Mouse (Mus musculus) olfactory bulb, adult 2 months (tissue): Measurements from ENCODE around the gene Bcas3.

Experiments used
- CTCF ChIP-seq: fragments of 200-500 bp; IDR thresholded peaks from 2 replicates; pipeline ENCODE4 v1.5.1; 2012; ENCODE audit warnings: low read depth, mild to moderate bottlenecking, low read length, moderate library complexity; ENCODE audit not compliant: insufficient read depth
- POLR2A ChIP-seq: fragments of 200-500 bp; IDR thresholded peaks from 2 replicates; pipeline ENCODE4 v1.6.1; 2012; ENCODE audit warnings: mild to moderate bottlenecking, low read depth, low read length, moderate library complexity; ENCODE audit not compliant: insufficient read depth

DNA sequence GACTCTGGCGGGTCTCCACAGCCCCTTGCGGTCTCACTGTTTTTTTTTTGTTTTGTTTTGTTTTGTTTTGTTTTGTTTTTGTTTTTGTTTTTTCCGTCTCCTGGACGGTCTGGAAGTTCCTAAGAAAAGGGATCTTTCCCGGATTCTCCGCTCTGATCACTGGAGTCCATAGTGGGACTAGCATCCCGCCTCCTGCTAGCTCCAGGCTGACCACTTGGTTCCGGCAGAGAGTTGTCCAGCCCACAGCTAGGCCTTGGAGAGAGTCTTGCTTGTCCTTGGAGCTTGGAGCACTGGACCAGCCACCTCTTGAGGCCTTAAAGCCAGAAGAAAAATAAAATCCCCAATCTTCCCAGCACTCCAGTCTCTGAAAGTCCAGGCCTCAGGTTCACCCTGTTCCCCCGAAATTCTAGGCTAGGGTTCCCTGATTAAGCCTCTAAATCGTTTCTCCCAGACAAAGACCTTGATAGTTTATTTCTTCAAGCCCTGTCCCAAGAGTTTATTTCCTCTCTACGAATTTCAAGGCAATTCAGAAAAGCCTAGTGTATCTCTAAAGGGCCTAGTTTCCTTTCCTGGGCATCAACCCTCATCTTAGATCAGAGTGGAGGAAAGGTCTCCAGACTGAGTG lies 480.9 kb downstream of the Bcas3 start:
- no peak for TF ChIP-seq CTCF
- TF ChIP-seq POLR2A, result no peak
